Mouse (Mus musculus) olfactory bulb, adult 2 months (tissue): Measurements from ENCODE around the gene Il4. TPM values are rescaled to one million over a fixed set of nuclear protein-coding genes. Genes with fewer than 3 reads are reported as not detected.

Experiments used
- H3K27ac ChIP-seq: fragments of 200-500 bp; 2 replicates; pipeline ENCODE4 v1.5.1; 2012; ENCODE audit warnings: low read depth, low read length; ENCODE audit not compliant: insufficient read depth
- H3K4me1 ChIP-seq: fragments of 200-500 bp; 2 replicates; pipeline ENCODE4 v1.6.1; 2012; ENCODE audit warnings: low read length; ENCODE audit not compliant: control insufficient read depth, insufficient read depth
- H3K4me3 ChIP-seq: fragments of 200-500 bp; 2 replicates; pipeline ENCODE4 v1.5.1; 2012; ENCODE audit warnings: mild to moderate bottlenecking, low read depth, low read length, moderate library complexity; ENCODE audit not compliant: insufficient read depth
- CTCF ChIP-seq: fragments of 200-500 bp; IDR thresholded peaks from 2 replicates; pipeline ENCODE4 v1.5.1; 2012; ENCODE audit warnings: low read depth, mild to moderate bottlenecking, low read length, moderate library complexity; ENCODE audit not compliant: insufficient read depth
- POLR2A ChIP-seq: fragments of 200-500 bp; IDR thresholded peaks from 2 replicates; pipeline ENCODE4 v1.6.1; 2012; ENCODE audit warnings: mild to moderate bottlenecking, low read depth, low read length, moderate library complexity; ENCODE audit not compliant: insufficient read depth
- WGBS: fragments of 180-500 bp; shearing (Covaris S2); methylation state at CpG from one replicate; pipeline ENCODE4 v1.1.7; 2018; 5-methylcytosine and 5-hydroxymethylcytosine counted together
- polyA plus RNA-seq: library from polyadenylated mRNA; stranded (reverse); fragments of >200 nt; gene quantifications from 2 replicates; pipeline ENCODE4 v1.2.4, GENCODE M21; 2012; ENCODE audit warnings: low replicate concordance; ENCODE audit not compliant: missing spikeins, insufficient read depth, insufficient read length

Il4 gene
- not detected in 2 replicates for polyA plus RNA-seq

DNA sequence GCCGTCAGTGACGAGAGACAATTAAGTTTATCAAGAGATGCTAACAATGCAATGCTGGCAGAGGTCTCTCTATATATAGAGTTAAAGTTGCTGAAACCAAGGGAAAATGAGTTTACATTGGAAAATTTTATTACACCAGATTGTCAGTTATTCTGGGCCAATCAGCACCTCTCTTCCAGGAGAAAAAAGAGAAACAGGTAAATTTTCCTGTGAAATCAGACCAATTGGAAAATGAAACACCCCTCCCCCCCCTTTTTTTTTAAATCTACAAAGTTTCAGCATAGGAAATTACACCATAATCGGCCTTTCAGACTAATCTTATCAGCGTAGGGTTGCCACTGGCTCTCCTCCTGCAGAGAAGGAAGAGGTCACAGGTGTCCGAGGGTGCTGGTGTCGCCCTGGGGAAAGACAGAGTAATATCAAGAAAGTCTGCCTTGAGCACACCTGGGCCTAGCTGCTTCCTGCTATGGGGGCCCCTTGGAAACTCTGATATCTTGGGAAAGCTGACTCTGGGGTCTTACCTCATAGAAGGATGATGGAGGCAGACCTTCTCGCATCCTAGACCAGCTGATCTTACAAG lies at the start of gene Il4:
Gene Il4, minus strand, starts transcription at position 51 of the 580 bp plus-strand sequence.
- H3K4me1 ChIP-seq, result no peaks in the 10 kb centered on the region
- H3K4me3 ChIP-seq, result no peak within 1 kb of the TSS
- TF ChIP-seq POLR2A (no peak), CTCF (no peak)
- 91% methylated on average over 7 of the region's 7 CpGs for WGBS
- H3K27ac ChIP-seq, result no peak within 1 kb of the TSS

GRCm38 (mm10) chr11:53664091-53664490 lies 45.6 kb upstream of the Il4 start:
- TF ChIP-seq POLR2A (no peak), CTCF (no peak)
- no peaks in the 10 kb centered on the region for H3K4me1 ChIP-seq
- WGBS, result 81% methylated on average over 5 of the region's 5 CpGs
- no peak overlapping the region for H3K27ac ChIP-seq
- H3K4me3 ChIP-seq, result no peak overlapping the region

- WGBS, result 75% methylated on average over 14 of the region's 14 CpGs
- H3K27ac ChIP-seq, result no peak overlapping the region
Observed at GRCm38 (mm10) chr11:53662794-53663674, 44.6 kb upstream of the Il4 start.

DNA sequence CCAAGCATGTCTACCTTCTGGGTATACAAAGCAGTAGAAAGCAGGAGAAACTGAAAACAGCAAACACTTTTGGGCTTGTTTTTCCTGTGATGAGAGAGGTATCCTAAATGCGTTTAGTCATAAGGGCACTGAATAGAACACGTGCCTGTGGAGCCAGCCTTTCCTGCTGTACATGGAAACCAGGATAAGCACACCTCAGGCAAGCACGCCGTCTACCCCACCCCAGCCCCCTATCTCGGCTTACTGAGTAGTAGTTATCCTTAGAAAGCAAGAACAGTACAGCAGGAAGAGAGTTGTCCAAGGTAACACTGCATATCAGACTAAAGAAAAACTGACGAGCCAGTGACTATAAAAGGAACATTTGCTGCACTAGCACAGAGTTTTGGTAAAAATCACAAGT lies 39.4 kb upstream of the Il4 start:
- WGBS, result 84% methylated on average over 6 of the region's 6 CpGs

More at GRCm38 (mm10) chr11:53662794-53663674, 44.6 kb upstream of the Il4 start:
- no peaks in the 10 kb centered on the region for H3K4me1 ChIP-seq
- TF ChIP-seq POLR2A (no peak), CTCF (no peak)
- H3K4me3 ChIP-seq, result no peak overlapping the region

DNA sequence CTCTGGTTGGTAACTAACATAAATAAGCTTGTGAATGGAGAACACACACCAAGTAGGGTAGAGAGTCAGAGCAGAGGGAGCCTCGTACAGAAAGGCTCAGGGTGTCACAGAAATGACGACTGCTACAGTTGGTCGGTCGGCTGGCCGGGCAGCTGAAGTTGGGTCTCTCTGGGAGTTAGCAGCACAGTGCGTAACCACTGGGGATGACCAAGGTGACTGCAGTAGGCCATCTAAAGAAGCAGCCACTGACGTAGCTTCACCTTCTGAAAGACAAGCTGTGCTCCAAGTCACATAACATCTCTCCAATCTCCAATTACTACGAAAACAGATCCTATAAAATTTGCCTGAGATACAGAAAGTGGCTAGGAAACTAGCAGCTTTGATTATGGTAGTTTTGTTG lies 38.9 kb upstream of the Il4 start:
- no peaks in the 10 kb centered on the region for H3K4me1 ChIP-seq
- no peak for TF ChIP-seq CTCF
- TF ChIP-seq POLR2A, result no peak
- H3K4me3 ChIP-seq, result no peak overlapping the region
- H3K27ac ChIP-seq, result no peak overlapping the region
- WGBS, result 83% methylated on average over 8 of the region's 8 CpGs

More for the DNA sequence above, 39.4 kb upstream of the Il4 start:
- no peak for TF ChIP-seq CTCF
- no peak for TF ChIP-seq POLR2A
- no peak overlapping the region for H3K4me3 ChIP-seq
- H3K27ac ChIP-seq, result no peak overlapping the region
- no peaks in the 10 kb centered on the region for H3K4me1 ChIP-seq

- TF ChIP-seq POLR2A (no peak), CTCF (no peak)
- no peak overlapping the region for H3K4me3 ChIP-seq
- H3K27ac ChIP-seq, result no peak overlapping the region
- no peaks in the 10 kb centered on the region for H3K4me1 ChIP-seq
- WGBS, result 85% methylated on average over 9 of the region's 9 CpGs
Observed at GRCm38 (mm10) chr11:53656558-53657202, 38.2 kb upstream of the Il4 start.

DNA sequence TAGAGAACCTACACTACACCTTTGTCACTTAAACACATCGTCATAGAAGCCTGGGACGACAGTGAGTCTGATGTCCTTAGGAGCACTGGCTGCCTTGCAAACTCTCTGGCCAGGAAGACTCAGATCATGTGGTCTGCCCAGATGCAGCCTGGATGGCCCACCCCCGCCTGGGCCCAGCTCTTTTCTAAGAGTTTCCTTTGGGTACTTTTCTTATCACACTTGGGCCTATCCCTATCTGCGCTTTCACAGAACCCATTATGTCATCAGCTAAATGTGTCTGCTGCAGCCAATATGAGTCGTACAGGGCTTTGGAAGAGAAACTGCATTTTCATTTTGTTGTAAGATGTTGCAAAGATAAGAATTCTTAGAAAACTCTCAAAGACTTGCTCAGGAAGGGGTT lies 36.6 kb upstream of the Il4 start:
- Histone ChIP-seq H3K27ac (no peak overlapping the region), H3K4me3 (no peak overlapping the region), H3K4me1 (no peaks in the 10 kb centered on the region)
- TF ChIP-seq POLR2A (no peak), CTCF (no peak)
- WGBS, result 89% methylated on average over 5 of the region's 5 CpGs

DNA sequence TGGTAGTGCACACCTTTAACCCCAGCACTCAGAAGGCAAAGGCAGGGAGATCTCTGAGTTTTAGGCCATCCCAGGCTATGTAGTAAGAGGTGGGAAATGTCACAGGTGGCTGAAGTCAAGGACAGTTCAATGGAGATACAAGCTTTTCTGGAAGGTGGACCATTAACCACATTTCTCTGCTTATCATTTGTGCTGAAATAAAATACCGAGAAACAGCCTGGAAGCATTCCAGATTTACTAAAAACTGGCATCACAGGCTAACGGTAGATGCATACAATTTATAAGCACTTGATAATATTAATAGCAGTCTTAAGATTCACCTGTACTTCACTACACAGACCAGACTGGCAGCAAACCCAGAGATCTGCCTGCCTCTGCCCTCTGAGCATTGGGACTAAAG lies 34.0 kb upstream of the Il4 start:
- Histone ChIP-seq H3K4me1 (no peaks in the 10 kb centered on the region), H3K27ac (no peak overlapping the region), H3K4me3 (no peak overlapping the region)
- no peak for TF ChIP-seq CTCF
- no peak for TF ChIP-seq POLR2A
- WGBS, result 93% methylated on average over 2 of the region's 2 CpGs

- Histone ChIP-seq H3K4me1 (no peaks in the 10 kb centered on the region), H3K27ac (no peak overlapping the region), H3K4me3 (no peak overlapping the region)
- WGBS, result 95% methylated on average over 4 of the region's 4 CpGs
- no peak for TF ChIP-seq CTCF
- no peak for TF ChIP-seq POLR2A
Observed at GRCm38 (mm10) chr11:53651441-53651840, 33.0 kb upstream of the Il4 start.
